Mouse (Mus musculus) intestine, embryonic 15.5 days (tissue): ENCODE data around the gene Asphd1. TPM values are rescaled to one million over a fixed set of nuclear protein-coding genes. Genes with fewer than 3 reads are reported as not detected.
"Not testable (repeated sequence)": the region's sequence is repeated elsewhere in the genome, so short reads cannot be mapped to it uniquely, and the experiment has no call there.

Source experiments
- ATAC-seq: fragments of 200-750 bp; cut with Nextera tagmentation; 2 replicates; pipeline ENCODE4 v1.8.0; 2017; ENCODE audit warnings: moderate TSS enrichment, moderate library complexity
- H3K27ac ChIP-seq: fragments of 300-500 bp; sonication (generic); 2 replicates; pipeline ENCODE4 v1.5.1; 2015; ENCODE audit warnings: mild to moderate bottlenecking, inconsistent platforms
- H3K27me3 ChIP-seq: fragments of 300-500 bp; sonication (generic); replicated peaks from 2 replicates; pipeline ENCODE4 v1.6.1; 2015; ENCODE audit warnings: inconsistent platforms
- H3K36me3 ChIP-seq: fragments of 300-500 bp; sonication (generic); 2 replicates; pipeline ENCODE4 v1.6.1; 2015; ENCODE audit warnings: inconsistent platforms
- H3K4me1 ChIP-seq: fragments of 300-500 bp; sonication (generic); replicated peaks from 2 replicates; pipeline ENCODE4 v1.6.1; 2015; ENCODE audit warnings: inconsistent platforms
- H3K4me2 ChIP-seq: fragments of 300-500 bp; sonication (generic); replicated peaks from 2 replicates; pipeline ENCODE4 v1.6.1; 2015; ENCODE audit warnings: mild to moderate bottlenecking, inconsistent platforms
- H3K4me3 ChIP-seq: fragments of 300-500 bp; sonication (generic); replicated peaks from 2 replicates; pipeline ENCODE4 v1.5.1; 2015; ENCODE audit warnings: inconsistent platforms
- H3K9ac ChIP-seq: fragments of 300-500 bp; sonication (generic); 2 replicates; pipeline ENCODE4 v1.6.1; 2015; ENCODE audit warnings: inconsistent platforms
- H3K9me3 ChIP-seq: fragments of 300-500 bp; sonication (generic); 2 replicates; pipeline ENCODE4 v1.6.1; 2016; ENCODE audit warnings: inconsistent platforms
- WGBS: fragments of 180-500 bp; shearing (Covaris S2); methylation state at CpG from one replicate; pipeline ENCODE4 v1.1.7; 2015; 5-methylcytosine and 5-hydroxymethylcytosine counted together
- polyA plus RNA-seq: library from polyadenylated mRNA; unstranded; fragments of >200 nt; fragmentation: Nextera tagmentation; extraction: Ambion mirVana; gene quantifications from 2 replicates; pipeline ENCODE4 v1.2.1, GENCODE M21; 2015

The Asphd1 gene
- polyA plus RNA-seq, 1 experiment from 2014 or later: 0.46 TPM

DNA sequence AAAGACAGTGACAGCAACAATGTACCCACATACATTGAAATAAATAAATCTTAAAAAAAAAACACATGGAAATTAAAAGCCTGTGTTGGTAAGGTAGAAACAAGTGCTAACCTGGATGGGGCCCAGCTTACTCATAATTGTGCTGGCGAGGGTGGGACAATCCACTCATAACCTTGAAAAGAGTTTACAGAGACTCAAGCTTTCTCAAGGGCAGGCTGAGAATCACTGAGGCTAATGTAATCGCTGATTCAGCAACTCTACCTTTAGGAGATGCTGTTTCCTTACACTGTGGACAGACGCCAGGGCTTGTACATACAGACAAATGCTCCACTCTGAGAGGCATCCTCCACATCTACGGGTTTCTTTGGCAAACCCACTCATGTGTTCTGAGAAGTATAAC lies 29.4 kb downstream of the Asphd1 start:
- Histone ChIP-seq H3K9ac (no peak overlapping the region), H3K27ac (no peak overlapping the region), H3K27me3 (no peaks in the 10 kb centered on the region), H3K9me3 (no peaks in the 10 kb centered on the region), H3K4me2 (no peak overlapping the region), H3K4me3 (no peak overlapping the region), H3K36me3 (no peaks in the 10 kb centered on the region), H3K4me1 (peaks cover 9% of the 10 kb centered on the region)
- ATAC-seq: no peak
- WGBS: 72% methylated on average over 4 of the region's 4 CpGs

DNA sequence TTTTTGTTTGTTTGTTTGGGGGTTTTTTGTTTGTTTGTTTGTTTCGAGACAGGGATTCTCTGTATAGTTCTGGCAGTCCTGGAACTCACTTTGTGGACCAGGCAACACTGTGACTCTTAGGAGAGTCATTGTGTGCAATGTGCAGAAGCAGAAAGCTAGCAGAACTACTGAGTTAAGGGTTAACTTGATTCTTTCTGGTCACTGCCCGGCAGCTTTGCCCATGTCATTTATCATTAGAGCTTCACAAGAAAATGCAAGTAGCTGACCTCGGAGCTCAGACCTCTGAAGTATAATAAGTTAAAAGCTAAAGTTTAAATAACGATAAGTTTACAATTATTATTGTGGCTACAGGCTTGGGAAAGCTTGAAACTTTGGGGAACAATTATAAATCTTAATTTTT lies 31.0 kb downstream of the Asphd1 start:
- not testable (repeated sequence) for H3K9me3 ChIP-seq, H3K27ac ChIP-seq, H3K27me3 ChIP-seq, ATAC-seq, H3K36me3 ChIP-seq, H3K9ac ChIP-seq, H3K4me2 ChIP-seq, H3K4me3 ChIP-seq, H3K4me1 ChIP-seq
- WGBS: 24% methylated on average over 4 of the region's 4 CpGs

GRCm38 (mm10) chr7:126914844-126915243 lies 34.5 kb downstream of the Asphd1 start:
- Histone ChIP-seq H3K27me3 (no peaks in the 10 kb centered on the region), H3K4me1 (no peaks in the 10 kb centered on the region), H3K4me3 (no peak overlapping the region), H3K27ac (no peak overlapping the region), H3K9ac (no peak overlapping the region), H3K36me3 (no peaks in the 10 kb centered on the region), H3K9me3 (no peaks in the 10 kb centered on the region), H3K4me2 (no peak overlapping the region)
- ATAC-seq: no peak
- 66% methylated on average over 3 of the region's 3 CpGs for WGBS

DNA sequence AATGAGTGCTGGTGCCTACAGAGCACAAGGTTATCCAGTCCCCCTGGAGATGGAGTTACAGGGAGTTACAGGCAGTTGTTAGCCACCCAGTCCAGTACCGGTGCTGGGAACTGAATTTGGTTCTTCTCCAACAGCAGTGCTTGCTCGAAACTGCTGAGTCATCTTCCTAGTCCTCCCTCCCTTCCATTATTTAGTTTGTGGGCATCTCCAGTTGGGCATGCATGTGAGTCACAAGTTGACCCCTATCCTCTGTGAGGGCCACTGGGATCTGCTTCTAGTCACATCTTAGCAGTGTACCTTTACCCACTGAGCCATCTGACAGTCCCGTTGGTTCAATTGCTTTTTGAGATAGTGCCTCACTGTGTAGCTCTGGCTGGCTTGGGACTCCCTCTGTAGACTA lies 43.8 kb downstream of the Asphd1 start:
- Histone ChIP-seq H3K27ac (no peak overlapping the region), H3K4me3 (no peak overlapping the region), H3K27me3 (no peaks in the 10 kb centered on the region), H3K9ac (no peak overlapping the region), H3K9me3 (no peaks in the 10 kb centered on the region), H3K36me3 (no peaks in the 10 kb centered on the region), H3K4me1 (no peaks in the 10 kb centered on the region), H3K4me2 (no peak overlapping the region)
- ATAC-seq: no peak
- WGBS: 70% methylated on average over 3 of the region's 3 CpGs

DNA sequence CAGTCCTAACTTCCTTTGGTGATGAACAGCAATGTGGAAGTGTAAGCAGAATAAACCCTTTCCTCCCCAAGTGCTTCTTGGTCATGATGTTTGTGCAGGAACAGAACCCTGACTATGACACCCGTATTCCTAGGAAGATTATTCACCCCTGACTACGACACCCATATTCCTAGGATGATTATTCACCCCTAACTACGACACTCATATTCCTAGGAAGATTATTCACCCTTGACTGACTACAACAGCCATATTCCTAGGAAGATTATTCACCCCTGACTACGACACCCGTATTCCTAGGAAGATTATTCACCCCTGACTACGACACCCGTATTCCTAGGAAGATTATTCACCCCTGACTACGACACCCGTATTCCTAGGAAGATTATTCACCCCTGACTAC lies 49.6 kb downstream of the Asphd1 start:
- H3K36me3 ChIP-seq: not testable (repeated sequence)

GRCm38 (mm10) chr7:126898102-126898990 lies 51.0 kb downstream of the Asphd1 start:
- peak overlapping the region; percentile 75 for H3K9ac ChIP-seq
- peak overlapping the region; percentile 62 for H3K27ac ChIP-seq
- H3K4me1 ChIP-seq: peaks cover 14% of the 10 kb centered on the region
- no peaks in the 10 kb centered on the region for H3K27me3 ChIP-seq
- ATAC-seq: peak; percentile 99
- peak overlapping the region; percentile 81 for H3K4me2 ChIP-seq
- H3K9me3 ChIP-seq: no peaks in the 10 kb centered on the region
- H3K4me3 ChIP-seq: peak overlapping the region; percentile 70
- WGBS: 10% methylated on average over 37 of the region's 37 CpGs
- H3K36me3 ChIP-seq: no peaks in the 10 kb centered on the region

More for the DNA sequence above, 49.6 kb downstream of the Asphd1 start:
- not testable (repeated sequence) for H3K27ac ChIP-seq, H3K9me3 ChIP-seq, H3K4me3 ChIP-seq, H3K27me3 ChIP-seq, H3K9ac ChIP-seq, ATAC-seq, H3K4me2 ChIP-seq
- 97% methylated on average over 7 of the region's 9 CpGs for WGBS
- H3K4me1 ChIP-seq: peaks cover 14% of the 10 kb centered on the region

- peak; percentile 81 for ATAC-seq
- peaks cover 14% of the 10 kb centered on the region for H3K4me1 ChIP-seq
- H3K4me2 ChIP-seq: peak overlapping the region; percentile 81
- 23% methylated on average over 16 of the region's 16 CpGs for WGBS
- H3K27me3 ChIP-seq: no peaks in the 10 kb centered on the region
- no peaks in the 10 kb centered on the region for H3K9me3 ChIP-seq
- peak overlapping the region; percentile 62 for H3K27ac ChIP-seq
- H3K36me3 ChIP-seq: no peaks in the 10 kb centered on the region
- peak overlapping the region; percentile 70 for H3K4me3 ChIP-seq
- H3K9ac ChIP-seq: peak overlapping the region; percentile 75
These were observed 51.8 kb downstream of the Asphd1 start for GRCm38 (mm10) chr7:126897390-126898101.

GRCm38 (mm10) chr7:126896912-126897311 lies 52.5 kb downstream of the Asphd1 start:
- H3K4me3 ChIP-seq: no peak overlapping the region
- no peak for ATAC-seq
- peaks cover 14% of the 10 kb centered on the region for H3K4me1 ChIP-seq
- H3K9me3 ChIP-seq: no peaks in the 10 kb centered on the region
- no peak overlapping the region for H3K9ac ChIP-seq
- no peaks in the 10 kb centered on the region for H3K27me3 ChIP-seq
- H3K4me2 ChIP-seq: peak overlapping the region; percentile 81; the same call in 1 of the 2 replicates
- 0 out of 2 replicates have a peak overlapping the region, but pooled peaks have one; percentile 29 for H3K27ac ChIP-seq
- H3K36me3 ChIP-seq: no peaks in the 10 kb centered on the region
- WGBS: 89% methylated on average over 5 of the region's 5 CpGs

Other genes starting within 250 kb of the Asphd1 start
- gene Coro1a, start 241.8 kb downstream of the Asphd1 start, polyA plus RNA-seq: 36.9 and 39.7 TPM in 2 replicates
- 109 and 112 TPM in 2 replicates for gene Mapk3, start 190.0 kb downstream of the Asphd1 start, polyA plus RNA-seq
- gene Gdpd3, start 183.2 kb downstream of the Asphd1 start, polyA plus RNA-seq: 1.4 and 1.6 TPM in 2 replicates
- gene Ypel3, start 172.6 kb downstream of the Asphd1 start, polyA plus RNA-seq: 66.9 and 71.2 TPM in 2 replicates
- 0.34 and 0.43 TPM in 2 replicates for gene Tbx6, start 168.1 kb downstream of the Asphd1 start, polyA plus RNA-seq
- 248 and 256 TPM in 2 replicates for gene Ppp4c, start 157.1 kb downstream of the Asphd1 start, polyA plus RNA-seq
- gene Fam57b, start 151.9 kb downstream of the Asphd1 start, polyA plus RNA-seq: 1.2 and 1.5 TPM in 2 replicates
- not detected in 2 replicates for gene 4930451I11Rik, start 117.9 kb downstream of the Asphd1 start, polyA plus RNA-seq
- gene Doc2a, start 102.2 kb downstream of the Asphd1 start, polyA plus RNA-seq: 0.75 and 1.0 TPM in 2 replicates
- 23.2 and 25.1 TPM in 2 replicates for gene Hirip3, start 87.6 kb downstream of the Asphd1 start, polyA plus RNA-seq
- 59.1 and 65.9 TPM in 2 replicates for gene Ino80e, start 87.2 kb downstream of the Asphd1 start, polyA plus RNA-seq
- 30.8 and 31.9 TPM in 2 replicates for gene Taok2, start 64.9 kb downstream of the Asphd1 start, polyA plus RNA-seq
- 27.8 and 33.3 TPM in 2 replicates for gene Tmem219, start 26.7 kb downstream of the Asphd1 start, polyA plus RNA-seq
- 13.6 and 13.9 TPM in 2 replicates for gene Kctd13, start 20.7 kb downstream of the Asphd1 start, polyA plus RNA-seq
- gene Sez6l2, start 981 bp upstream of the Asphd1 start, polyA plus RNA-seq: 2.4 and 2.9 TPM in 2 replicates
- gene Cdipt, start 26.3 kb upstream of the Asphd1 start, polyA plus RNA-seq: 123 and 136 TPM in 2 replicates
- gene Cdiptos, start 26.5 kb upstream of the Asphd1 start, polyA plus RNA-seq: 0.98 and 2.3 TPM in 2 replicates
- 58.3 and 59.2 TPM in 2 replicates for gene Mvp, start 65.0 kb upstream of the Asphd1 start, polyA plus RNA-seq
- 0.43 and 1.5 TPM in 2 replicates for gene Pagr1b, start 66.9 kb upstream of the Asphd1 start, polyA plus RNA-seq
- 48.4 and 52.6 TPM in 2 replicates for gene Pagr1a, start 67.8 kb upstream of the Asphd1 start, polyA plus RNA-seq
- gene Gm42742, start 71.5 kb upstream of the Asphd1 start, polyA plus RNA-seq: 41.5 and 51.1 TPM in 2 replicates
- 4.3 and 5.0 TPM in 2 replicates for gene Prrt2, start 71.6 kb upstream of the Asphd1 start, polyA plus RNA-seq
- 66.6 and 68.8 TPM in 2 replicates for gene Maz, start 77.5 kb upstream of the Asphd1 start, polyA plus RNA-seq
- 101 and 107 TPM in 2 replicates for gene Kif22, start 92.9 kb upstream of the Asphd1 start, polyA plus RNA-seq
- gene Zg16, start 137.7 kb upstream of the Asphd1 start, polyA plus RNA-seq: 7.6 and 28.5 TPM in 2 replicates
- gene AI467606, start 141.8 kb upstream of the Asphd1 start, polyA plus RNA-seq: 4.4 TPM in 2 replicates
- gene Qprt, start 172.6 kb upstream of the Asphd1 start, polyA plus RNA-seq: 5.3 and 6.1 TPM in 2 replicates
- 0.18 and 0.36 TPM in 2 replicates for gene Spn, start 188.2 kb upstream of the Asphd1 start, polyA plus RNA-seq
- 43.4 and 46.7 TPM in 2 replicates for gene Cd2bp2, start 246.5 kb upstream of the Asphd1 start, polyA plus RNA-seq